Mouse (Mus musculus): ENCODE data around the gene Gm11172.

GRCm38 (mm10) chr16:10785371-10786231, 27.1 kb upstream of the Gm11172 start, which contains the start of gene Socs1:
- TF ChIP-seq TAL1 (IDR thresholded peaks at IDR 0.05; ENCODE audit: low read length) (no peak), GATA1 (IDR thresholded peaks at IDR 0.05; ENCODE audit: low read length) (no peak)
